Mouse (Mus musculus): ENCODE results near the gene Il16. TPM values are rescaled to one million over a fixed set of nuclear protein-coding genes. Genes with fewer than 3 reads are reported as not detected.

Il16 gene
- polyA plus RNA-seq, 1 experiment from 2014 or later = 0.70 TPM

- H3K27me3 ChIP-seq (ENCODE audit: control insufficient read depth, insufficient read depth, low read length) = no peaks in the 10 kb centered on the region
- no peak overlapping the region for H3K4me2 ChIP-seq (ENCODE audit: low read length)
- no peak overlapping the region for H3K27ac ChIP-seq (replicated peaks; ENCODE audit: low read depth, low read length)
- H3K9me3 ChIP-seq (ENCODE audit: control insufficient read depth, low read length) = no peaks in the 10 kb centered on the region
- WGBS = 87% methylated on average over 10 of the region's 10 CpGs
- ATAC-seq (ENCODE audit: low FRiP score, low TSS enrichment) (no peak), DNase-seq (no peak)
- no peaks in the 10 kb centered on the region for H3K36me3 ChIP-seq (ENCODE audit: control insufficient read depth, insufficient read depth, low read length)
- H3K9ac ChIP-seq (replicated peaks; ENCODE audit: low read length) = no peak overlapping the region
- H3K4me1 ChIP-seq (ENCODE audit: control insufficient read depth, insufficient read depth, low read length) = no peaks in the 10 kb centered on the region
- no peak overlapping the region for H3K4me3 ChIP-seq (replicated peaks; ENCODE audit: low read depth, low read length)
These were observed 6.7 kb downstream of the Il16 start for GRCm38 (mm10) chr7:83738623-83739462.

GRCm38 (mm10) chr7:83737914-83738490 lies 7.5 kb downstream of the Il16 start:
- no peak overlapping the region for H3K9ac ChIP-seq (replicated peaks; ENCODE audit: low read length)
- no peak overlapping the region for H3K4me2 ChIP-seq (ENCODE audit: low read length)
- 86% methylated on average over 6 of the region's 6 CpGs for whole genome bisulfite sequencing
- no peak overlapping the region for H3K4me3 ChIP-seq (replicated peaks; ENCODE audit: low read depth, low read length)
- H3K4me1 ChIP-seq (ENCODE audit: control insufficient read depth, insufficient read depth, low read length) = no peaks in the 10 kb centered on the region
- no peak overlapping the region for H3K27ac ChIP-seq (replicated peaks; ENCODE audit: low read depth, low read length)
- no peaks in the 10 kb centered on the region for H3K9me3 ChIP-seq (ENCODE audit: control insufficient read depth, low read length)
- H3K36me3 ChIP-seq (ENCODE audit: control insufficient read depth, insufficient read depth, low read length) = no peaks in the 10 kb centered on the region
- no peaks in the 10 kb centered on the region for H3K27me3 ChIP-seq (ENCODE audit: control insufficient read depth, insufficient read depth, low read length)
- ATAC-seq (ENCODE audit: low FRiP score, low TSS enrichment) (no peak), DNase-seq (no peak)

- ATAC-seq (ENCODE audit: low FRiP score, low TSS enrichment) = no peak
- Histone ChIP-seq H3K36me3 (ENCODE audit: control insufficient read depth, insufficient read depth, low read length) (no peaks in the 10 kb centered on the region), H3K9ac (replicated peaks; ENCODE audit: low read length) (no peak overlapping the region), H3K9me3 (ENCODE audit: control insufficient read depth, low read length) (no peaks in the 10 kb centered on the region), H3K4me2 (ENCODE audit: low read length) (no peak overlapping the region), H3K27ac (replicated peaks; ENCODE audit: low read depth, low read length) (no peak overlapping the region), H3K27me3 (ENCODE audit: control insufficient read depth, insufficient read depth, low read length) (no peaks in the 10 kb centered on the region), H3K4me1 (ENCODE audit: control insufficient read depth, insufficient read depth, low read length) (no peaks in the 10 kb centered on the region), H3K4me3 (replicated peaks; ENCODE audit: low read depth, low read length) (no peak overlapping the region)
- no peak for DNase-seq
- 82% methylated on average over 6 of the region's 6 CpGs for WGBS
These were observed 9.0 kb downstream of the Il16 start for GRCm38 (mm10) chr7:83736341-83737115.

- H3K9me3 ChIP-seq (ENCODE audit: control insufficient read depth, low read length) = no peaks in the 10 kb centered on the region
- H3K4me3 ChIP-seq (replicated peaks; ENCODE audit: low read depth, low read length) = no peak overlapping the region
- WGBS = 90% methylated on average over 7 of the region's 7 CpGs
- no peaks in the 10 kb centered on the region for H3K27me3 ChIP-seq (ENCODE audit: control insufficient read depth, insufficient read depth, low read length)
- DNase-seq = no peak
- no peak overlapping the region for H3K27ac ChIP-seq (replicated peaks; ENCODE audit: low read depth, low read length)
- no peaks in the 10 kb centered on the region for H3K4me1 ChIP-seq (ENCODE audit: control insufficient read depth, insufficient read depth, low read length)
- H3K9ac ChIP-seq (replicated peaks; ENCODE audit: low read length) = no peak overlapping the region
- H3K36me3 ChIP-seq (ENCODE audit: control insufficient read depth, insufficient read depth, low read length) = no peaks in the 10 kb centered on the region
- no peak overlapping the region for H3K4me2 ChIP-seq (ENCODE audit: low read length)
- ATAC-seq (ENCODE audit: low FRiP score, low TSS enrichment) = no peak
These were observed 10.3 kb downstream of the Il16 start for GRCm38 (mm10) chr7:83735108-83735781.

DNA sequence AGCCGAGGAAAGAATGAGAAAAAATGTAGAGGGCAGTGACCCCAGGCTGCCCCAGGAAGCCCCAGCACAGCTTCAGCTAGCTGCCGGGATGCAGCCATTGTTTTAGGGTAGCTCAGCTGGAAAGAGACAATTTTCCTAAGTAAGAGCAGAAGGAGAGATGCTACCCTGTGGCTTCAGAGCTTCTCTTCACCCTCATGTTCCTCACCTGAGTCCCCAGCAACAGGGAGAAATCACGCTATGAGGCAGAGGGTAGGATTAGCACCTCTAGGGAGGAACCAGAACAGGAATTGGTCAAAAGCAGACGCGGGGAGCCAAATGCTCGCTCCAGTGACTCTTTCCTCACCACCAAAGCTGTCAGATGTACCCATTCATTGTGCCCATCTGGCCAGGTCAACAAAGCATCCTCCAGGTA lies 10.8 kb downstream of the Il16 start:
- no peaks in the 10 kb centered on the region for H3K4me1 ChIP-seq (ENCODE audit: control insufficient read depth, insufficient read depth, low read length)
- no peaks in the 10 kb centered on the region for H3K27me3 ChIP-seq (ENCODE audit: control insufficient read depth, insufficient read depth, low read length)
- H3K36me3 ChIP-seq (ENCODE audit: control insufficient read depth, insufficient read depth, low read length) = no peaks in the 10 kb centered on the region
- no peaks in the 10 kb centered on the region for H3K9me3 ChIP-seq (ENCODE audit: control insufficient read depth, low read length)
- DNase-seq (no peak), ATAC-seq (ENCODE audit: low FRiP score, low TSS enrichment) (no peak)
- H3K4me3 ChIP-seq (replicated peaks; ENCODE audit: low read depth, low read length) = no peak overlapping the region
- H3K4me2 ChIP-seq (ENCODE audit: low read length) = no peak overlapping the region
- H3K27ac ChIP-seq (replicated peaks; ENCODE audit: low read depth, low read length) = no peak overlapping the region
- H3K9ac ChIP-seq (replicated peaks; ENCODE audit: low read length) = no peak overlapping the region
- 41% methylated on average over 6 of the region's 6 CpGs for WGBS

DNA sequence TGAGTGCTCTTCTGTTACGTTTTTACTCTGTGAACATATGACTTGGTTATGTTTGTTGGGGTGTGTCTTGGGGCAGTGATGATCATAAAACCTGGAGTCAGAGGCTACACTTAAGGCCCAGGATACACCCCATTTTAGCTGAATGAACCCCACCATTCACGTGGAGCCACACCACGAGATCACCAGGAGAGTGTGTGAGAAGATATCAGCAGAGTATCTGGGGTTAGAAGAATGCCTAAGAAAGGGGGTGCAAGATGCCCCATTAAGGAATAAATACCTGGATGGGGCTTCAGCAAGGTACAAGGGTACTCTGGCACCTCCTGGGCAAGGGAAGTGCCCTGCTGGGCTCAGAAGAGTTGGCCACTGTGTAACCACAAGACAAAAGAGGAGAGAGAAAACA lies 11.3 kb downstream of the Il16 start:
- H3K9ac ChIP-seq (replicated peaks; ENCODE audit: low read length) = no peak overlapping the region
- H3K27me3 ChIP-seq (ENCODE audit: control insufficient read depth, insufficient read depth, low read length) = no peaks in the 10 kb centered on the region
- H3K36me3 ChIP-seq (ENCODE audit: control insufficient read depth, insufficient read depth, low read length) = no peaks in the 10 kb centered on the region
- no peak overlapping the region for H3K4me3 ChIP-seq (replicated peaks; ENCODE audit: low read depth, low read length)
- H3K4me1 ChIP-seq (ENCODE audit: control insufficient read depth, insufficient read depth, low read length) = no peaks in the 10 kb centered on the region
- H3K9me3 ChIP-seq (ENCODE audit: control insufficient read depth, low read length) = no peaks in the 10 kb centered on the region
- WGBS = 93% methylated on average over 3 of the region's 3 CpGs
- H3K4me2 ChIP-seq (ENCODE audit: low read length) = no peak overlapping the region
- DNase-seq (no peak), ATAC-seq (ENCODE audit: low FRiP score, low TSS enrichment) (no peak)
- H3K27ac ChIP-seq (replicated peaks; ENCODE audit: low read depth, low read length) = no peak overlapping the region

DNA sequence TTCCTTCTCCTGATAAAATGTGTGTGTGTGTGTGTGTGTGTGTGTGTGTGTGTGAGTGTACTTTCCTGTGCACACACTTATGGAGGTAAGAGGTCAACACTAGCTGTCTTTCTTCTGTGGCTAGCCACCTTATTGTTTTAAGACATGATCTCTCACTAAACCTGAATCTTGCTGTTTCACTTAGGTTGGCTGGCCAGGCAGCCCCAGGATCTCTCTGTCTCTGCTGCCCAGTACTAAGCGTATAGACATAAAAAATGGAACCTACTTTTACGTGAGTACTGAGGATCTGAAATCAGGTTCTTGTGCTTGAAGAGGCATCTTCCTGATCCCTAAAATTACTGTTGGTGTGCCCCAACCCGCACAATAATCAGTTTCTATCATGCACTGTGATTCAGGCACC lies 12.7 kb downstream of the Il16 start:
- no peak overlapping the region for H3K4me3 ChIP-seq (replicated peaks; ENCODE audit: low read depth, low read length)
- 90% methylated on average over 3 of the region's 3 CpGs for WGBS
- no peak overlapping the region for H3K27ac ChIP-seq (replicated peaks; ENCODE audit: low read depth, low read length)
- H3K9me3 ChIP-seq (ENCODE audit: control insufficient read depth, low read length) = no peaks in the 10 kb centered on the region
- no peaks in the 10 kb centered on the region for H3K36me3 ChIP-seq (ENCODE audit: control insufficient read depth, insufficient read depth, low read length)
- no peak overlapping the region for H3K9ac ChIP-seq (replicated peaks; ENCODE audit: low read length)
- H3K4me2 ChIP-seq (ENCODE audit: low read length) = no peak overlapping the region
- H3K27me3 ChIP-seq (ENCODE audit: control insufficient read depth, insufficient read depth, low read length) = no peaks in the 10 kb centered on the region
- no peak for DNase-seq
- no peaks in the 10 kb centered on the region for H3K4me1 ChIP-seq (ENCODE audit: control insufficient read depth, insufficient read depth, low read length)
- ATAC-seq (ENCODE audit: low FRiP score, low TSS enrichment) = no peak

GRCm38 (mm10) chr7:83731961-83732666 lies 13.4 kb downstream of the Il16 start:
- no peak overlapping the region for H3K4me2 ChIP-seq (ENCODE audit: low read length)
- no peak overlapping the region for H3K4me3 ChIP-seq (replicated peaks; ENCODE audit: low read depth, low read length)
- no peak overlapping the region for H3K27ac ChIP-seq (replicated peaks; ENCODE audit: low read depth, low read length)
- 85% methylated on average over 15 of the region's 15 CpGs for WGBS
- H3K27me3 ChIP-seq (ENCODE audit: control insufficient read depth, insufficient read depth, low read length) = no peaks in the 10 kb centered on the region
- ATAC-seq (ENCODE audit: low FRiP score, low TSS enrichment) (no peak), DNase-seq (no peak)
- no peaks in the 10 kb centered on the region for H3K4me1 ChIP-seq (ENCODE audit: control insufficient read depth, insufficient read depth, low read length)
- no peaks in the 10 kb centered on the region for H3K36me3 ChIP-seq (ENCODE audit: control insufficient read depth, insufficient read depth, low read length)
- H3K9ac ChIP-seq (replicated peaks; ENCODE audit: low read length) = no peak overlapping the region
- no peaks in the 10 kb centered on the region for H3K9me3 ChIP-seq (ENCODE audit: control insufficient read depth, low read length)

All from midbrain, embryonic 14.5 days (tissue).